Mouse (Mus musculus) fat pad, adult 2 months (tissue): ENCODE data around the gene Caly.

Experiments
- DNase-seq: peaks from one replicate; pipeline ENCODE4 v3.0.0-alpha.2; 2011; ENCODE audit warnings: low read depth, low spot score; ENCODE audit errors: extremely low read depth

Caly gene

GRCm38 (mm10) chr7:140082242-140082678, at the start of gene Caly:
TSS of gene Caly (minus strand) at chr7:140082548.
- no peak for DNase-seq

GRCm38 (mm10) chr7:140127911-140128310, 45.6 kb upstream of the Caly start:
- no peak for DNase-seq

- peak; percentile 67 for DNase-seq
These were observed 44.6 kb upstream of the Caly start for GRCm38 (mm10) chr7:140126934-140127333.

- no peak for DNase-seq
These were observed 43.6 kb upstream of the Caly start for GRCm38 (mm10) chr7:140126022-140126350.

GRCm38 (mm10) chr7:140125278-140126021, 43.1 kb upstream of the Caly start:
- peak; percentile 37 for DNase-seq

- DNase-seq = no peak
These were observed 42.0 kb upstream of the Caly start for GRCm38 (mm10) chr7:140124382-140124781.

- no peak for DNase-seq
These were observed 40.4 kb upstream of the Caly start for GRCm38 (mm10) chr7:140122765-140123164.

GRCm38 (mm10) chr7:140121338-140121910, 39.1 kb upstream of the Caly start:
- no peak for DNase-seq

GRCm38 (mm10) chr7:140120484-140120883, 38.1 kb upstream of the Caly start:
- no peak for DNase-seq

- peak; percentile 74 for DNase-seq
These were observed 34.1 kb upstream of the Caly start, which contains the start of gene Echs1 for GRCm38 (mm10) chr7:140116329-140117054. TSS of gene Echs1 (minus strand) at chr7:140116476.

GRCm38 (mm10) chr7:140115583-140116328, 33.4 kb upstream of the Caly start, which contains the start of gene Paox:
TSS of gene Paox (plus strand) at chr7:140115799.
- DNase-seq = peak; percentile 99

- no peak for DNase-seq
These were observed 29.6 kb upstream of the Caly start for GRCm38 (mm10) chr7:140111943-140112342.

GRCm38 (mm10) chr7:140104009-140104408, 21.7 kb upstream of the Caly start:
- DNase-seq = no peak

GRCm38 (mm10) chr7:140101993-140102860, 19.9 kb upstream of the Caly start, which contains the start of gene Fuom:
TSS of gene Fuom (minus strand) at chr7:140102441.
- DNase-seq = no peak

- DNase-seq = no peak
These were observed 19.1 kb upstream of the Caly start for GRCm38 (mm10) chr7:140101498-140101897.

- no peak for DNase-seq
These were observed 16.1 kb upstream of the Caly start for GRCm38 (mm10) chr7:140098466-140098865.

GRCm38 (mm10) chr7:140096055-140096454, 13.7 kb upstream of the Caly start:
- no peak for DNase-seq

- no peak for DNase-seq
These were observed 13.2 kb upstream of the Caly start for GRCm38 (mm10) chr7:140095556-140095955.

GRCm38 (mm10) chr7:140094954-140095353, 12.6 kb upstream of the Caly start:
- DNase-seq = no peak

- no peak for DNase-seq
These were observed 10.7 kb upstream of the Caly start, which contains the start of gene Prap1 for GRCm38 (mm10) chr7:140092924-140093528. TSS of gene Prap1 (plus strand) at chr7:140093395.
